Mouse (Mus musculus): Measurements from ENCODE around the gene Shc1. TPM values are rescaled to one million over a fixed set of nuclear protein-coding genes. Genes with fewer than 3 reads are reported as not detected.
A peak's percentile ranks its signal among the peaks of the same experiment; 100 is the strongest.

Shc1 gene
- 11.4 and 12.7 TPM in 2 replicates for polyA plus RNA-seq (2012)

DNA sequence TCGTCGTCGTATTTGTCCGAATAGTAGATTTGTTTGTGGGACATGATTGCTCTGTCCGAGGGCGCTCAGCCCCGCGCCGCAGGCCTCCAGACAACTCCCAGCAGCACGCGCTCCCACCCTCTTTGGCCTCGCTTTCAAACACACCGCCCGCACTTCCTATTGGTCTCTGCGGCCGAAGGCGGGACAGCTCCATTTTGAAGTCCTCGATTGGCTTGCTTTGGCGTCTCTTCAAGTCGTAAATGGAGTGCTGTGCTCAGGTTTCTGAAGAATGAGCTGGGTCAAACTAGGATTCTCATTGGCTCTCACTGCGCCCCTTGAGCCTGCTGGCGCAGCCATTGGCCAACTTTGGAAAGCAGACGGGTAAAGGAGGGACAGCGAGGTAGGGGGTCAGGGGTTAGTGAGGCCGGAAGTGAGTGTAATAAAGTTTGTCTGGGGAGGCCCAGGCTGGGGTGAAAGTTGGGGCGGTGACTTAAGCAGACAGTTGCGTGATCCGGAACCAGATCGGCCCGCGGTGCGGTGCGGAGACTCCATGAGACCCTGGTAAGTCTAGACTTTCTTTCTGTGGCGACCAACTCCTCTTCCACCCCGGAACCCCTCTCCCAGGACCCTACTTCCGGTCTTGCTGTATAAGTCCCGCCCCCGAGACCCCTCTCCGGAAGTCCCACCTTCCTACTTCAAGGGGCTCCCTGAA is at the start of gene Shc1, which contains the start of gene Cks1b:
Gene Shc1, plus strand, starts transcription at position 274 of the 691 bp plus-strand sequence.
Gene Cks1b, minus strand, starts transcription at position 214 of the 691 bp plus-strand sequence.
- Histone ChIP-seq H3K36me3 (ENCODE audit: control insufficient read depth) (peaks cover 58% of the 10 kb centered on the region), H3K4me1 (ENCODE audit: control insufficient read depth) (peaks cover 59% of the 10 kb centered on the region), H3K4me3 (replicated peaks) (peak within 1 kb of the TSS; percentile 96), H3K9me3 (ENCODE audit: control insufficient read depth, low read length) (peaks cover 3% of the 10 kb centered on the region), H3K27me3 (ENCODE audit: control insufficient read depth) (no peaks in the 10 kb centered on the region)
- TF ChIP-seq TAL1 (IDR thresholded peaks at IDR 0.05; ENCODE audit: low read length) (no peak), GATA1 (IDR thresholded peaks at IDR 0.05; ENCODE audit: low read length) (no peak)

GRCm38 (mm10) chr3:89373581-89374231 is 44.5 kb upstream of the Shc1 start:
- no peak overlapping the region for H3K4me3 ChIP-seq (replicated peaks)
- no peaks in the 10 kb centered on the region for H3K36me3 ChIP-seq (ENCODE audit: control insufficient read depth)
- no peaks in the 10 kb centered on the region for H3K9me3 ChIP-seq (ENCODE audit: control insufficient read depth, low read length)
- TF ChIP-seq TAL1 (IDR thresholded peaks at IDR 0.05; ENCODE audit: low read length), result no peak
- no peak for TF ChIP-seq GATA1 (IDR thresholded peaks at IDR 0.05; ENCODE audit: low read length)
- H3K27me3 ChIP-seq (ENCODE audit: control insufficient read depth), result 0 out of 2 replicates have a peak, but pooled peaks cover 2% of the 10 kb centered on the region
- peaks cover 9% of the 10 kb centered on the region for H3K4me1 ChIP-seq (ENCODE audit: control insufficient read depth)

- TF ChIP-seq TAL1 (IDR thresholded peaks at IDR 0.05; ENCODE audit: low read length) (no peak), GATA1 (IDR thresholded peaks at IDR 0.05; ENCODE audit: low read length) (no peak)
- Histone ChIP-seq H3K9me3 (ENCODE audit: control insufficient read depth, low read length) (no peaks in the 10 kb centered on the region), H3K27me3 (ENCODE audit: control insufficient read depth) (0 out of 2 replicates have a peak, but pooled peaks cover 2% of the 10 kb centered on the region), H3K4me1 (ENCODE audit: control insufficient read depth) (peaks cover 13% of the 10 kb centered on the region), H3K4me3 (replicated peaks) (no peak overlapping the region), H3K36me3 (ENCODE audit: control insufficient read depth) (peaks cover 14% of the 10 kb centered on the region)
Observed at GRCm38 (mm10) chr3:89377831-89378230, 40.4 kb upstream of the Shc1 start.

- Histone ChIP-seq H3K36me3 (ENCODE audit: control insufficient read depth) (peaks cover 14% of the 10 kb centered on the region), H3K4me3 (replicated peaks) (peak overlapping the region; percentile 39), H3K4me1 (ENCODE audit: control insufficient read depth) (peaks cover 13% of the 10 kb centered on the region), H3K9me3 (ENCODE audit: control insufficient read depth, low read length) (no peaks in the 10 kb centered on the region), H3K27me3 (ENCODE audit: control insufficient read depth) (no peaks in the 10 kb centered on the region)
- no peak for TF ChIP-seq GATA1 (IDR thresholded peaks at IDR 0.05; ENCODE audit: low read length)
- no peak for TF ChIP-seq TAL1 (IDR thresholded peaks at IDR 0.05; ENCODE audit: low read length)
Observed at GRCm38 (mm10) chr3:89378394-89379067, 39.7 kb upstream of the Shc1 start.

GRCm38 (mm10) chr3:89379388-89380131 is 38.7 kb upstream of the Shc1 start:
- Histone ChIP-seq H3K9me3 (ENCODE audit: control insufficient read depth, low read length) (no peaks in the 10 kb centered on the region), H3K27me3 (ENCODE audit: control insufficient read depth) (no peaks in the 10 kb centered on the region), H3K36me3 (ENCODE audit: control insufficient read depth) (peaks cover 14% of the 10 kb centered on the region), H3K4me3 (replicated peaks) (no peak overlapping the region), H3K4me1 (ENCODE audit: control insufficient read depth) (peaks cover 13% of the 10 kb centered on the region)
- TF ChIP-seq TAL1 (IDR thresholded peaks at IDR 0.05; ENCODE audit: low read length), result no peak
- TF ChIP-seq GATA1 (IDR thresholded peaks at IDR 0.05; ENCODE audit: low read length), result no peak

- Histone ChIP-seq H3K4me3 (replicated peaks) (no peak overlapping the region), H3K27me3 (ENCODE audit: control insufficient read depth) (no peaks in the 10 kb centered on the region)
Observed at GRCm38 (mm10) chr3:89380291-89380690, 38.0 kb upstream of the Shc1 start.

DNA sequence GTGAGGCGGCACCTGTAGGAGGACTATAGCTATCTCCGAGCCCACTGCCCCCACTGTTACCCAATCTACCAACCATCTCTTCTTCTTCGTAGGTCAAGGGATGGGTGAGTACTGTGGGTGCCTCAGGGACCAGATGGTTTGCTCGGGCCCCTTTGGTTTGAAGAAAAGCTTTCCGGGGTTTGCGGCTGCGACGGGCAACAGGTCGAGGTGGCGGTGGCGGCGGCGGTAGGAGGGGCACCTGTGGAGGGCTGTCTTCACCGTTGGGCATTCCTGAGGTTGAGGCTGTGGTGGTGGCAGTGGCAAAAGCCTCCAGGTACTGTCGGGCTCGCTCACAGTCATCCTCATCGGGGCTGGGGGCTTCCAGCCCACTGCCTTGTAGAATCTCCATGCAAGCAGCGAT is 37.5 kb upstream of the Shc1 start:
- H3K4me3 ChIP-seq (replicated peaks), result no peak overlapping the region
- no peaks in the 10 kb centered on the region for H3K9me3 ChIP-seq (ENCODE audit: control insufficient read depth, low read length)
- H3K27me3 ChIP-seq (ENCODE audit: control insufficient read depth), result no peaks in the 10 kb centered on the region
- H3K36me3 ChIP-seq (ENCODE audit: control insufficient read depth), result peaks cover 14% of the 10 kb centered on the region
- H3K4me1 ChIP-seq (ENCODE audit: control insufficient read depth), result peaks cover 13% of the 10 kb centered on the region
- TF ChIP-seq TAL1 (IDR thresholded peaks at IDR 0.05; ENCODE audit: low read length) (no peak), GATA1 (IDR thresholded peaks at IDR 0.05; ENCODE audit: low read length) (no peak)

More at GRCm38 (mm10) chr3:89380291-89380690, 38.0 kb upstream of the Shc1 start:
- TF ChIP-seq GATA1 (IDR thresholded peaks at IDR 0.05; ENCODE audit: low read length) (no peak), TAL1 (IDR thresholded peaks at IDR 0.05; ENCODE audit: low read length) (no peak)
- Histone ChIP-seq H3K36me3 (ENCODE audit: control insufficient read depth) (peaks cover 14% of the 10 kb centered on the region), H3K4me1 (ENCODE audit: control insufficient read depth) (peaks cover 13% of the 10 kb centered on the region), H3K9me3 (ENCODE audit: control insufficient read depth, low read length) (no peaks in the 10 kb centered on the region)

DNA sequence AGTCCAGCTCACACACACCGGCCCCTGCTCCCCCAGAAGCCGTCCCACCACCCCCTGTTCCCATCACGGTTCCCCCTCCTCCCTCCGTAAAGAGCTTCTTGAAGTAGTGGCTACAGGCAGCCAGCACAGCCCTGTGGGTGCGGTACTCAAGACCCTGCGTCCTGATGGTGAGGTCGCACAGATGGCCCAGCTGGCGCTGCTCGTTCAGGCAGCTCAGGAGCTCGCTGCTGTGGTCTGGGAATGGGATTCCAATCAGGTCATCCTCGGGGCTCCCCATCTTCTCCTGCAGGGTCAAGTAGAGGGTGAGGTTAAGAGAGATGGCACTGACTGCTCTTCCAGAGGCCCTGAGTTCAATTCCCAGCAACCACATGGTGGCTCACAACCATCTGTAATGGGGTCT is 37.0 kb upstream of the Shc1 start:
- TF ChIP-seq TAL1 (IDR thresholded peaks at IDR 0.05; ENCODE audit: low read length) (no peak), GATA1 (IDR thresholded peaks at IDR 0.05; ENCODE audit: low read length) (no peak)
- Histone ChIP-seq H3K27me3 (ENCODE audit: control insufficient read depth) (no peaks in the 10 kb centered on the region), H3K4me1 (ENCODE audit: control insufficient read depth) (peaks cover 13% of the 10 kb centered on the region), H3K36me3 (ENCODE audit: control insufficient read depth) (peaks cover 14% of the 10 kb centered on the region), H3K9me3 (ENCODE audit: control insufficient read depth, low read length) (no peaks in the 10 kb centered on the region), H3K4me3 (replicated peaks) (no peak overlapping the region)
